Mouse (Mus musculus): Measurements from ENCODE around the gene Tmem130. TPM values are rescaled to one million over a fixed set of nuclear protein-coding genes. Genes with fewer than 3 reads are reported as not detected.

Tmem130 gene
- polyA plus RNA-seq, 1 experiment from 2014 or later: 0.12 TPM

GRCm38 (mm10) chr5:144755191-144755590 lies 6.4 kb downstream of the Tmem130 start:
- Histone ChIP-seq H3K4me1 (ENCODE audit: control insufficient read depth, insufficient read depth, low read length) (peaks cover 4% of the 10 kb centered on the region; the same call in 1 of the 2 replicates), H3K9me3 (ENCODE audit: control insufficient read depth, low read length) (no peaks in the 10 kb centered on the region), H3K27ac (ENCODE audit: low read depth, low read length) (no peak overlapping the region), H3K4me3 (ENCODE audit: low read length) (no peak overlapping the region), H3K36me3 (ENCODE audit: control insufficient read depth, insufficient read depth, low read length) (no peaks in the 10 kb centered on the region), H3K4me2 (replicated peaks; ENCODE audit: low read depth, low read length) (no peak overlapping the region), H3K27me3 (ENCODE audit: control insufficient read depth, insufficient read depth, low read length) (no peaks in the 10 kb centered on the region; the same call in 1 of the 2 replicates), H3K9ac (ENCODE audit: low read depth, low read length) (no peak overlapping the region)
- ATAC-seq (ENCODE audit: low FRiP score, low TSS enrichment): no peak
- WGBS: 79% methylated on average over 10 of the region's 10 CpGs

- H3K4me2 ChIP-seq (replicated peaks; ENCODE audit: low read depth, low read length): no peak overlapping the region
- ATAC-seq (ENCODE audit: low FRiP score, low TSS enrichment): no peak
- no peaks in the 10 kb centered on the region for H3K9me3 ChIP-seq (ENCODE audit: control insufficient read depth, low read length)
- H3K4me1 ChIP-seq (ENCODE audit: control insufficient read depth, insufficient read depth, low read length): peaks cover 4% of the 10 kb centered on the region; the same call in 1 of the 2 replicates
- H3K9ac ChIP-seq (ENCODE audit: low read depth, low read length): no peak overlapping the region
- no peak overlapping the region for H3K4me3 ChIP-seq (ENCODE audit: low read length)
- H3K27me3 ChIP-seq (ENCODE audit: control insufficient read depth, insufficient read depth, low read length): no peaks in the 10 kb centered on the region; the same call in 1 of the 2 replicates
- H3K36me3 ChIP-seq (ENCODE audit: control insufficient read depth, insufficient read depth, low read length): no peaks in the 10 kb centered on the region
- no peak overlapping the region for H3K27ac ChIP-seq (ENCODE audit: low read depth, low read length)
- WGBS: 69% methylated on average over 7 of the region's 7 CpGs
These were observed 8.6 kb downstream of the Tmem130 start for GRCm38 (mm10) chr5:144753041-144753440.

- Histone ChIP-seq H3K9ac (ENCODE audit: low read depth, low read length) (no peak overlapping the region; the same call in 1 of the 2 replicates), H3K4me2 (replicated peaks; ENCODE audit: low read depth, low read length) (no peak overlapping the region), H3K4me3 (ENCODE audit: low read length) (no peak overlapping the region), H3K36me3 (ENCODE audit: control insufficient read depth, insufficient read depth, low read length) (no peaks in the 10 kb centered on the region), H3K4me1 (ENCODE audit: control insufficient read depth, insufficient read depth, low read length) (peaks cover 4% of the 10 kb centered on the region; the same call in 1 of the 2 replicates), H3K27me3 (ENCODE audit: control insufficient read depth, insufficient read depth, low read length) (no peaks in the 10 kb centered on the region; the same call in 1 of the 2 replicates), H3K9me3 (ENCODE audit: control insufficient read depth, low read length) (no peaks in the 10 kb centered on the region), H3K27ac (ENCODE audit: low read depth, low read length) (no peak overlapping the region)
- WGBS: 5% methylated on average over 5 of the region's 5 CpGs
- ATAC-seq (ENCODE audit: low FRiP score, low TSS enrichment): peak; percentile 30; the same call in 1 of the 2 replicates
These were observed 9.2 kb downstream of the Tmem130 start for GRCm38 (mm10) chr5:144752432-144752831.

GRCm38 (mm10) chr5:144737101-144737500 lies 24.5 kb downstream of the Tmem130 start:
- 76% methylated on average over 14 of the region's 14 CpGs for WGBS
- H3K36me3 ChIP-seq (ENCODE audit: control insufficient read depth, insufficient read depth, low read length): no peaks in the 10 kb centered on the region
- H3K9ac ChIP-seq (ENCODE audit: low read depth, low read length): no peak overlapping the region
- no peak overlapping the region for H3K27ac ChIP-seq (ENCODE audit: low read depth, low read length)
- no peaks in the 10 kb centered on the region for H3K27me3 ChIP-seq (ENCODE audit: control insufficient read depth, insufficient read depth, low read length)
- H3K9me3 ChIP-seq (ENCODE audit: control insufficient read depth, low read length): no peaks in the 10 kb centered on the region
- ATAC-seq (ENCODE audit: low FRiP score, low TSS enrichment): no peak
- H3K4me1 ChIP-seq (ENCODE audit: control insufficient read depth, insufficient read depth, low read length): no peaks in the 10 kb centered on the region
- no peak overlapping the region for H3K4me2 ChIP-seq (replicated peaks; ENCODE audit: low read depth, low read length)
- no peak overlapping the region for H3K4me3 ChIP-seq (ENCODE audit: low read length)

- ATAC-seq (ENCODE audit: low FRiP score, low TSS enrichment): no peak
- no peaks in the 10 kb centered on the region for H3K9me3 ChIP-seq (ENCODE audit: control insufficient read depth, low read length)
These were observed 26.7 kb downstream of the Tmem130 start for GRCm38 (mm10) chr5:144734949-144735348.

GRCm38 (mm10) chr5:144733953-144734352 lies 27.7 kb downstream of the Tmem130 start:
- Histone ChIP-seq H3K27ac (ENCODE audit: low read depth, low read length) (no peak overlapping the region), H3K4me1 (ENCODE audit: control insufficient read depth, insufficient read depth, low read length) (no peaks in the 10 kb centered on the region), H3K4me2 (replicated peaks; ENCODE audit: low read depth, low read length) (no peak overlapping the region), H3K27me3 (ENCODE audit: control insufficient read depth, insufficient read depth, low read length) (no peaks in the 10 kb centered on the region), H3K4me3 (ENCODE audit: low read length) (no peak overlapping the region), H3K9me3 (ENCODE audit: control insufficient read depth, low read length) (no peaks in the 10 kb centered on the region), H3K36me3 (ENCODE audit: control insufficient read depth, insufficient read depth, low read length) (no peaks in the 10 kb centered on the region), H3K9ac (ENCODE audit: low read depth, low read length) (no peak overlapping the region)
- 34% methylated on average over 4 of the region's 4 CpGs for WGBS
- no peak for ATAC-seq (ENCODE audit: low FRiP score, low TSS enrichment)

More at GRCm38 (mm10) chr5:144734949-144735348, 26.7 kb downstream of the Tmem130 start:
- no peaks in the 10 kb centered on the region for H3K27me3 ChIP-seq (ENCODE audit: control insufficient read depth, insufficient read depth, low read length)
- no peaks in the 10 kb centered on the region for H3K36me3 ChIP-seq (ENCODE audit: control insufficient read depth, insufficient read depth, low read length)
- 33% methylated on average over 8 of the region's 8 CpGs for WGBS
- no peak overlapping the region for H3K9ac ChIP-seq (ENCODE audit: low read depth, low read length)
- H3K27ac ChIP-seq (ENCODE audit: low read depth, low read length): no peak overlapping the region
- H3K4me1 ChIP-seq (ENCODE audit: control insufficient read depth, insufficient read depth, low read length): no peaks in the 10 kb centered on the region
- no peak overlapping the region for H3K4me2 ChIP-seq (replicated peaks; ENCODE audit: low read depth, low read length)
- no peak overlapping the region for H3K4me3 ChIP-seq (ENCODE audit: low read length)

DNA sequence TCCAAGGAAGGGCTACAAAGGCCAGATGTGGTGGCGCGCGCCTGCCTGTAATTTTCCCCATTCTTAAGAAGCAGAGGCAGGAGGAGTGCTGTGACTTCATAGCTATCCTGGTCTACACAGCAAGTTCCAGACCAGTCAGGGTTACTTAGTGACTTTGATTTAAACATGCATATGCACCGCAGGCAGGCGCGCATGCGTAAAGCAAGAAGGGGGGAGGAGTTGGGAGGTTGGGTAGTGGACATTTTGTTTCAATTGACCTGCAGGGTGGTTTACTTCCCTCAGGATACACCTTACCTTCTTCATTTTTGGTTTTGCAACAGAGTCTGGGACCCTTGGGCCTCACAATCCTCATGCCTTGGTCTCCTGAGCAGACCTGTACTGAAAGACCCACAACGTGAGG lies 32.4 kb downstream of the Tmem130 start:
- H3K4me3 ChIP-seq (ENCODE audit: low read length): no peak overlapping the region
- H3K9me3 ChIP-seq (ENCODE audit: control insufficient read depth, low read length): no peaks in the 10 kb centered on the region
- H3K27ac ChIP-seq (ENCODE audit: low read depth, low read length): no peak overlapping the region
- no peaks in the 10 kb centered on the region for H3K27me3 ChIP-seq (ENCODE audit: control insufficient read depth, insufficient read depth, low read length)
- no peak overlapping the region for H3K9ac ChIP-seq (ENCODE audit: low read depth, low read length)
- no peak overlapping the region for H3K4me2 ChIP-seq (replicated peaks; ENCODE audit: low read depth, low read length)
- ATAC-seq (ENCODE audit: low FRiP score, low TSS enrichment): no peak
- H3K36me3 ChIP-seq (ENCODE audit: control insufficient read depth, insufficient read depth, low read length): no peaks in the 10 kb centered on the region
- H3K4me1 ChIP-seq (ENCODE audit: control insufficient read depth, insufficient read depth, low read length): no peaks in the 10 kb centered on the region
- WGBS: 81% methylated on average over 8 of the region's 8 CpGs

DNA sequence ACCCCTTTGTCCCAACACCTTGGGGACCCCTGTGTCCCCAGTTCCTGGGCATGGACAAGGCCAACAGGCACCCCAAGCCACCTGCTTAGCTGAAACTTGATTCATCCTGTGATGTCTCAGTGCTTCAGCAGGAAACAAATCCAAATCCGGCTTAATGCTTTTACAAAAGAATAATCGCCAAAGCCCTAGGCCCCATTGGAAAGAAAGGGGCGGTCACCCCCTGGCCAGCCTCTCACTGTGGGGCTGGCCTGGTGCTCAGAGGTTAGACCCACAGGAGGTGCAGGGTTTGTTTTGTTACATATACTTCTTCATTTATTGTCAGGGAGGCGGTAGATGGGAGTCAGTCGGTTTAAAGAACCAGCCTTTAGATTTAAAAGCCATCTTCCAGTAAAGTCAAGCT lies 33.4 kb downstream of the Tmem130 start:
- Histone ChIP-seq H3K27ac (ENCODE audit: low read depth, low read length) (no peak overlapping the region), H3K4me2 (replicated peaks; ENCODE audit: low read depth, low read length) (no peak overlapping the region), H3K4me1 (ENCODE audit: control insufficient read depth, insufficient read depth, low read length) (no peaks in the 10 kb centered on the region), H3K4me3 (ENCODE audit: low read length) (no peak overlapping the region), H3K9ac (ENCODE audit: low read depth, low read length) (no peak overlapping the region), H3K27me3 (ENCODE audit: control insufficient read depth, insufficient read depth, low read length) (no peaks in the 10 kb centered on the region), H3K9me3 (ENCODE audit: control insufficient read depth, low read length) (no peaks in the 10 kb centered on the region), H3K36me3 (ENCODE audit: control insufficient read depth, insufficient read depth, low read length) (no peaks in the 10 kb centered on the region)
- 50% methylated on average over 5 of the region's 5 CpGs for WGBS
- ATAC-seq (ENCODE audit: low FRiP score, low TSS enrichment): no peak

GRCm38 (mm10) chr5:144727119-144727518 lies 34.5 kb downstream of the Tmem130 start:
- no peaks in the 10 kb centered on the region for H3K4me1 ChIP-seq (ENCODE audit: control insufficient read depth, insufficient read depth, low read length)
- 8% methylated on average over 9 of the region's 9 CpGs for WGBS
- no peak overlapping the region for H3K4me2 ChIP-seq (replicated peaks; ENCODE audit: low read depth, low read length)
- H3K9me3 ChIP-seq (ENCODE audit: control insufficient read depth, low read length): no peaks in the 10 kb centered on the region
- no peaks in the 10 kb centered on the region for H3K27me3 ChIP-seq (ENCODE audit: control insufficient read depth, insufficient read depth, low read length)
- H3K9ac ChIP-seq (ENCODE audit: low read depth, low read length): no peak overlapping the region
- H3K4me3 ChIP-seq (ENCODE audit: low read length): no peak overlapping the region
- H3K36me3 ChIP-seq (ENCODE audit: control insufficient read depth, insufficient read depth, low read length): no peaks in the 10 kb centered on the region
- no peak; the same call in 1 of the 2 replicates for ATAC-seq (ENCODE audit: low FRiP score, low TSS enrichment)
- no peak overlapping the region for H3K27ac ChIP-seq (ENCODE audit: low read depth, low read length)
